Mouse (Mus musculus): Measurements from ENCODE around the gene Cacna2d3.

Cacna2d3 gene

GRCm38 (mm10) chr14:28870983-28871382, 850.7 kb downstream of the Cacna2d3 start:
- WGBS: 80% methylated on average over 6 of the region's 6 CpGs

- WGBS: 91% methylated on average over 5 of the region's 5 CpGs
These were observed 851.3 kb downstream of the Cacna2d3 start for GRCm38 (mm10) chr14:28870382-28870781.

- WGBS: 63% methylated on average over 4 of the region's 4 CpGs
These were observed 856.7 kb downstream of the Cacna2d3 start for GRCm38 (mm10) chr14:28864925-28865324.

- 78% methylated on average over 2 of the region's 2 CpGs for WGBS
These were observed 860.5 kb downstream of the Cacna2d3 start for GRCm38 (mm10) chr14:28861142-28861541.

Data from cerebral cortex, adult 2 months (tissue).